Mouse (Mus musculus): ENCODE measurements at regions not wholly inside any gene's neighbourhood (a gene's known extent, or its start where the extent isn't known, plus 50 kb on each side); places are given as distances from the start of the nearest gene placed in this dataset.

DNA sequence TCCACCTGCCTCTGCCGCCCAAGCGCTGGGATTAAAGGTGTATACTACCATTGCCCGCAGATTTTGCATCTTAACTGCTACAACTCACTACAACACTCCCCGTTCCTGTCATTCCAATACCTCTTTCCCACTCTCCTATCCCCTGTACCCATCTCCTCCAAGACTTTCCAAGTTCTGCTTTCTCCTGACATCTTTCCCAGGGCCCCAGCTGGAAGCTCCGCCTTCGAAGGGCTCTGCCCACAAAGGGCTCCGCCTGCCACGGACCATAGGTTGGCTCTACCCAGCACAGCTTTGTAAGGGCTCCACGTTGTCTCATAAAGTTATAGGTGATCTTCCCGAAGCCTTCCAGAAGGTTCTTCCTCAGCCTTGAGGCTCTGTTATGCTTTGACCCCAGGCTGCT is 217.1 kb upstream of the Nfe2l3 start:
- DNase-seq (ENCODE audit: low spot score), result no peak

DNA sequence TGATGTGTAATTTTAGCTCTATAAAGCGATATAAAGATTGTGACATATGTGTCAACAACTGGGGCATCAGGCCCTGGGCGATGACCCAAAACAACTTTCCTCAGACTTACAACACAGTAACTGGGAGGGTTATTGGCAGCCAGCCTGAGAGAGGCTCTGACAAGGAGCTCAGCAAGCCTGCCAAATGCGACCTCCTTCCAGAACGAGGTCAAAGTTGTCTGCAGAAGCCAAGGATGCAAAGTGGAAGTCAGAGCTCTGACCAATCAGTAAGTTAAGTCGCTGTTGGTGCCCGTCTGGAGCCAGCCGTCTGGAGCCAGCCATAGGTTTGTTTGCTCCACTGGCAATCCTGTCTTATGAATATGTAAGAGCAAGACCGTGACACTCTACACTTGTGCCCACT is 216.0 kb upstream of the Nfe2l3 start:
- peak; percentile 37 for DNase-seq (ENCODE audit: low spot score)

DNA sequence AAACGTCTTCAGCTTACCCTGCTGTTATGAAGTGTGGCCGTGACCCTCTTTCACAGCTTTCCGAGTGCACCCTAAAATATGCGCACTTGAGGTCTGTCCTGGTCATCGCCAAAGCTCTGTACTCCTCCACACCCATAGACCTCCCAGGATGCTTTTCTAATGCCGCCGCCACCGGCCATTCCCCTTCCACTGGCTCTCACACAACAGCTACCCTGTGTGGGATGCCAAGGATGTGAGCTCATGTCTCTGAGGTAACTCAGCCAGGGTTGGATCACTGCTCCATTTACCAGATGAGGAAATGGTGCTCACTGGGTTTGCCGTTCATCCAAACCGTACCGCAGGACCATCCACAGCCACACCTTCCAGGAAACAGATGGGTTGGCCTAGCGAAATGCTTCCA is 212.8 kb upstream of the Nfe2l3 start:
- no peak for DNase-seq (ENCODE audit: low spot score)

DNA sequence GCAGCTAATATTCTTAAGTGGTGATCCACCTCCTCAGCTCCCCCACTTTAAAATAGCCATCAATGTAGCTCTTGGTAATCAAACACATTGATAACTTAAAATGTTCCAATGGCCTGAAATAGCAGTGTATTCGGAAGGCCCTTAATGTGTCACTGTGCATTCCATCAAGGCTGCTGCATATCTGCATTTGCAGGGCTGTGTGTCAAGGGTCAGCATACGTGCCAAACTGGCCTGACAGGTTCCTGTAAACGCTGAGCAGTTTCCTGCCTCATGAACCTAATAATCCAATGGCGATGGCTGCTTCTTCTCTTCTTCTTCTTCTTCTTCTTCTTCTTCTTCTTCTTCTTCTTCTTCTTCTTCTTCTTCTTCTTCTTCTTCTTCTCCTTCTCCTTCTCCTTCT is 211.7 kb upstream of the Nfe2l3 start:
- no peak for DNase-seq (ENCODE audit: low spot score)

DNA sequence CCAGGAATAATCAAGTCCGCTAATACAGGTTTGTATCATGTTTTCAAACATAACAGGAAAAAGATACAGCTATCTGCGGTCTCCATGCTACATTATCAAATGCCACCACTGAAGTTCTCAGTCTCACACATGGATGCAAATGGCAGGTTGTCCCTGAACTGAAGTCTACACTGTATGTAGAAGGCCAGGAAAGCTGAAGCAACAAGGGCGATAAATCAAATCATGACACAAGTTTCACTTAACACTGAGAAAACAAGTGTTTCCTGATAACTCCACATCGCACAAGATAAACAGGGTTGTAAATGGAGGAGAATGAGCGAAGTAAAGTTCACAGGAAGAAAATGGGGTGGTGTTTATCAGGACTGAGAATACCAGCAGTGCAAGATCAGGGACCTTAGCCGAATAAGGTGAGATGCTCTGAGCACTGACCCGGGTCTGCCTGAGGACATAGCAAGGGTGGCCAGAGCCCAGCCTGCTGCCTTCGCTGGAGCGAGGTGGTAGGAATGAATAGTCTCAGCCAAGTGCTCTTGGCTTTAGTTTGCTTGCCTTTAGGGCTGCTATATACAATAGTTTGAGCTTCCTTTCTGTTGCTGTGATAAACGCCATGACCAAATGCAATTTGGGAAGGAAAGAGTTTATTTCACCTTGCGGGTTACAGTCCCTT is 196.3 kb upstream of the Nfe2l3 start:
- DNase-seq (ENCODE audit: low spot score), result no peak

DNA sequence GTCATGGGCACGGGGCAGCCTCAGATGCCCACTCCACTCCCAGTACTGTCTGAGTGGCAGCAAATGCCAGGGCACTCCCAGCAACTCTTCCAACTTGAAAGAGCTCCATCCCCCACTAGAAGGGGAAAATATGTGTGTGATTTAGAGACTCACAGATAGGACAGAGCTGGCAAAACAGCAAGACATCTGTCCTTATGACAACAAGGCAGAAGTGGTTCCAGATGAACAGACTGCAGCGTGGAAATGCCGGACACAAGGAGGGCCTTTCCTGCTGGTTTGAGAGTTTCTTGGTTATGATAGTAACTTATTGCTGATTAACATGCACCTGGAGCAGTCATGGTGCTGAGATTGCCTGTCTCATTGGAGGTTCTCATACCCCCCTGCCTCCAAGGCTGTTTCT is 192.4 kb upstream of the Nfe2l3 start:
- DNase-seq (ENCODE audit: low spot score), result no peak

DNA sequence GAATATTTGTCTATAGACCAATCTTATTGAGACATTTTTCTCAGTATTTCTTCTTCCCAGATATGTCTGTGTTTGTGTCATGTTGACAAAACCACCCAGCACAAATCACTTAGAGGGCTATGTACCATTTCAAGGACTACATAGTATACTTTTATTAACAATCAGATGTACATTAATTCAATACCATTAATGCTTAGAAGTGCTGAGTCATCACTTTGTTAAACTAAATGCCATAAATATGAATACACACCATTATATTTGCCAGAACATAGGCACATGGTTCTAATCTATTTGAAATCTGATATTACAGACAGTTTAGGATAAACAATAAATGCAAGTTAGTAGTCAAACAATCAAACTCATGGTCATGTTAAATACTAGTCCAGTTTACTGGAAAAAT is 182.2 kb upstream of the Nfe2l3 start:
- no peak for DNase-seq (ENCODE audit: low spot score)

DNA sequence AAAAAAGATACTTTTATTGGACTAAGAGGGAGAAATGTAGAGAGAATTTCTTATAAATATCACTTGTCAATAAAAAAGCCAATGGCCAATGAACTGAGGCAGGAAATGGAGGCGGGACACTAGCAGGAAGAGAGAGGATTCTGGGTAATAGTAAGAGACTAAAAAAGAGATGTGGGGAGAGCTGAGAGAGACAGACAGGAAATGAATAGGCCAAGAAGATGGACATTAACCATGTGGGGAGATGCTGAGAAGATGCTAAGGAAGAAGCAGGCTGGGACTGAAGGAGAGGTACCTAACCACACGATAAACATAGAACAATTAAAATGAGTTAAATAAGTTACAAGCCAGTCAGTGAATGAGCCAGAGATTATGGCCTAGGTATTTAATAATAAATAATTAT is 181.0 kb upstream of the Nfe2l3 start:
- DNase-seq (ENCODE audit: low spot score), result no peak

DNA sequence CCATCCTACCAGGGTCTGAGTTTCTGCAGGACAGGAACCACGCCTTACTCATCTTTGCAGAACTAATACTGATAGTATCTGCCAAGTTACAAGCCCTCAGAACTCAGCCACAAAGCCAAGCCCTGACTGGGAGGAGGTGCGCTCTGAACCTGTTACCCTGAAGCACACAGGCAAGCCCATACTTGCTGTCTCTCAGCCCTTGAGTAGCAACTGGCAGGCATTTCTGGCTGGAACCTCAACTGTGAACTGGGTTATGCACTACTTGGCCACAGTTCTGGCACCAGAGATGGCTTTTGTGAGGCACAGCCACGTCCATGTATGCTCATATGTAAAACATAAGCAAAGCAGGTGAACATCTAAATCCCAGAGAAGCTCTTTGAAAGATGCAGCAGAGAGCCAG is 179.7 kb upstream of the Nfe2l3 start:
- no peak for DNase-seq (ENCODE audit: low spot score)

DNA sequence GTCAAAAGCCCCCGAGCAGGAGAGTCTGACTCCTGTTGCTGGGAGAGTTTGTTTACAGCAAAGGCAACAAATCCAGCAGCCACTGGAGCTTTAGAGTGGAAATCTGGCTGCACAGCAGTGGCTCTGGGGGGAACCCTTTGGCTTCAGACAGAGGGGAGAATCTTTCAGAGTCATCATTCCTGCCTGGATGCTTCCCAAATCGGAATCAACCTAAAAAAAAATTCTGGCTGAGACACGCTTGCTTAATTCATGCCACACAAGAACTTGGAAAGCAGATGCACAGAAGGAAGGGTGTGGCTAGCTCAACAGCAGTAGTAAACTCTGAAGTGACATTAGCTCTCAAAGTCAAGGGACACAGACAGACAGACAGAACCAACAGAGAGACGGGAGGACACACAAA is 175.8 kb upstream of the Nfe2l3 start:
- no peak for DNase-seq (ENCODE audit: low spot score)

DNA sequence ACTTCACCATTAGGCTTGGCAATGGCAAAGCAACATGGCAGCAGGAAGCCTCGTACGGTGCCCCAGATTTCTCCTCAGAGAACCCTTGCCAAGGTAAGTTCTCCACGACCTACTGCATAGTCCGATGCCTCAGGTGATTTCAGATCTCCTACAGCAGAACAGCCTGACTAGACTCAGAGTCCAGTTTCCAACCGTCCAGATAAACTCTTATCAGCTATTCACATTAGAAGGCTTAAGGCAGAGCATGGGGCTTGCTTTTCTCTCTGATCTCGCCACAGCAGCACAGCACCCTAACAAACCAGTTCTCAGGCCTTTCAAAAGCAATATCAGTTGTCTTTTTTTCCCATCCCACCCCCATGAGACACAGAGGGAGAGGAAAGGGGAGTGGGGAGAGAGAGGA is 174.9 kb upstream of the Nfe2l3 start:
- no peak for DNase-seq (ENCODE audit: low spot score)

DNA sequence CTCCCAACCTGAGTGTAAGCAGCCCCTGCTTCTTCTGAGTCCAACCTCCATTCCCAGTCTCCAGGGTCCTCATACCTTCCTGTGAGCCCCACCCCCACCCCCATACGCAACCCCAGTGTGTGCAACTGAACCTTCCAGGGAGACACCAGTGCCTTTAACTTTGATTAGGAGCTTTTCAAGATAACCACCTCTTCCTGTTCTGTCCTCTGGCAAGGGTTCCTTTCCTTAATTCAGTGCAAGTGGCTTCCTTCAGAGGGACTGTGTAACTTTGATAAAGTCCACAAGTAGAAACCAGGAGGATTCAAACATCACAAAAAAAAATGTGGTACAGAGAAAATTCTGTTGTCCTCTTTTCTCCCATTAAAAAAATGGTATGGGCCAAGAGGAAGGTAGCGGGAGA is 174.2 kb upstream of the Nfe2l3 start:
- DNase-seq (ENCODE audit: low spot score), result no peak

DNA sequence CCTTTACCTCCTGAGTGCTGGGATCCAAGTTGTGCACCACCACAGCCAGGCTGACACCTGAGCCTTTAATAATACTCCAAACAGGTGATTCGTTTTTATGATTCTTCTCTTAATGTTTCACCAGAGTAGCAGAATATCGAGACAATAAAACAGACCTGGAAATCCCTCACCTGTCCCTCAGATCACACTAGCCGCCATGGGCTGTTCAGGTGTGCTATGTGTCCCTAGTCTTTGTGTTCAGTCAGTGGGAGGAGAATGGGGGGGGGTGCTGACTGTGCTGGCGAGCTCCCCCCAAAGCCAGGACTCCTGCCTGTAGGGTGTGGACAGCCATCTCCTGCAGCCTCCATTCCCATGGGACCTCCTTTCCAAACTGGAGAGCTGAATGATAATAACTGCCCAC is 168.9 kb upstream of the Nfe2l3 start:
- DNase-seq (ENCODE audit: low spot score), result no peak

DNA sequence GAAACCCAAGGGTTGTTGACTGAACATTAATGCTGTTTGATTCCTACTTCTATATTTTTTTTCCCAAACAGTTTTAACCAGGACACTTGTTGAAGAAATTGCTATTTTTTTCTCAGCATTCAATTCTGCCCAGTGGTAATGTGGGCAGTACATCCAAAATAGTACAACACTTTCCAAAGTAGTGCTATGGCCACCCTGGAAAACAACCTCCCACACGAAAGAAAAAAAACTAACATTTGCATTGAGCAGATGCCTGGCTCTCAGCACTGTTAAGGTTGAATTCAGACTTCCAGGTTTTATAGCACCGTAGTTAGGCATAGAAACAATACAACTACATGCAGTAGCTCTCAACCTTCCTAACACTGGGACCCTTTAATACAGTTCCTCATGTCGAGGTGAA is 167.1 kb upstream of the Nfe2l3 start:
- no peak for DNase-seq (ENCODE audit: low spot score)

DNA sequence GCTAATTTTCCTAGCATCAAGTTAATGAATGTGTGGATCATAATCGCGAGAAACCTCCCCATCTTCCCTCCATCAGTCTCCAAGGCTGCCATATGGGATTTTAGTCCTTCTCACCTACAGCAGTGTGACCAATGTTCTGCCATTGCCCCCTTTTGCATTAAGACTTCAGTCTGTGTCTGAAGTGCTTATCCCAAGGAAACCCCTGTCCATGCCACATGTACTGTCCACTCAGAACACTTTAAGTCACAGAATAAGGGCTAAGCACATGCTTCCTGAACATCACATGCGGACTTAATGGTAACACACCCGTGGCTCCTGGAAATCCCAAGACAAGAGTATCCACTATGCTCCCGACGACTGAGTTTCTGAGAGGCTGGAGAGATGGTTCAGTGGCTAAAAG is 165.7 kb upstream of the Nfe2l3 start:
- DNase-seq (ENCODE audit: low spot score), result no peak

DNA sequence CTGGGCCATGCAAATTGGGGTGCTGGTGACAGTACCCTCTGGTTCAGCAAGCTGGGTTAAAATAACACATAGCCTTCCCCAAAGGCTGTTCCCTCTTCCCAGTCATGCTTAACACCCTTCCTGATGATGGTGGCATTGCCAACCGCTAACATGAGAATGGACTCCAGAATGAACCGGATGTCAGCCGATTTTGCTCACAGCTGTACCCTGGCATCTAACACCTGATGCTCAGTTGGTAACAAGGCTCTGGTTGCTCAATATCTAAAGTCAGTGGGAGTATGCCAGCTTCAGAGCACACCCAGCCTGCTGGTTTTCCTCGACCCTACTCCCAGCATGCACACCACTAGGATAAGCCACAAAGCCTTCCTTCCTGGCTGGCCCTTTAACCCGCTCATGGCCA is 164.6 kb upstream of the Nfe2l3 start:
- DNase-seq (ENCODE audit: low spot score), result no peak

DNA sequence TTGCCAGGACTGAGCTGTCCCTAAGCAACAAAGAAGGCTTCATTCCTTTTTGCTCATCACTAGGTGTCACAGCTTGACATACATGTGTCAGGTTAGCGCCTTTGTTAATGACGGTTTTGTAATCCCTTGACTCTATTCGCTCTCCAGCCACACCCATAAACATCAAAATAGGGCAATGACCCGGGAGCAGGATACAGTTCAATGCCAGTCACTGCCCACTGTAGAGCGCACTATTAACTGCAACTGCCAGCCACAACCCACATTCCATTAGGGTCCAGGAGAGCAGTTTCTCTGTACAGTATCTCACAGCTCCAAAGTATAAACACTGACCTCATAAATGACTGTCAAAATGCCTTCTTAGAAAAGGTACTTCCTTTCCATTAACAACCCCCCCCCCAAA is 163.5 kb upstream of the Nfe2l3 start:
- no peak for DNase-seq (ENCODE audit: low spot score)

DNA sequence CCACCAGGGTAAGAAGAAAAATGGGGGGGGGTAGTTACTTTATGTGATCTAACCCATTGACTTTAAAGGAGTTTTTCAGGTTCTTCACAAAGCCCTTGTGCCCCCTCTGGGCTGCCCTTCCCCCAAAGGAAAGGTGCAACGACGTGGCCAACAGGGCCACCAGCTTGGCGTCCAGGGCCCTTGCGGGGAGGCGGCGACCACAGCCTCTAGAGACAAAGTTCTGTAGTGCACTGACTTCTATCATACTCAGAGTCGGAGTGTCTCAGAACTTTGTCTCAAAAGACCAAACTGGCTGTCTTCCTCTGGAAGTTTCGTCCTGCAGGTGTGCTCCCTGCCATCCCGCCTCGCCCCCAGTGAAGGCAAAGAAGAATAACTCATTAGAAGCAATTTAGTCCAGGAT is 162.9 kb upstream of the Nfe2l3 start:
- DNase-seq (ENCODE audit: low spot score), result no peak

DNA sequence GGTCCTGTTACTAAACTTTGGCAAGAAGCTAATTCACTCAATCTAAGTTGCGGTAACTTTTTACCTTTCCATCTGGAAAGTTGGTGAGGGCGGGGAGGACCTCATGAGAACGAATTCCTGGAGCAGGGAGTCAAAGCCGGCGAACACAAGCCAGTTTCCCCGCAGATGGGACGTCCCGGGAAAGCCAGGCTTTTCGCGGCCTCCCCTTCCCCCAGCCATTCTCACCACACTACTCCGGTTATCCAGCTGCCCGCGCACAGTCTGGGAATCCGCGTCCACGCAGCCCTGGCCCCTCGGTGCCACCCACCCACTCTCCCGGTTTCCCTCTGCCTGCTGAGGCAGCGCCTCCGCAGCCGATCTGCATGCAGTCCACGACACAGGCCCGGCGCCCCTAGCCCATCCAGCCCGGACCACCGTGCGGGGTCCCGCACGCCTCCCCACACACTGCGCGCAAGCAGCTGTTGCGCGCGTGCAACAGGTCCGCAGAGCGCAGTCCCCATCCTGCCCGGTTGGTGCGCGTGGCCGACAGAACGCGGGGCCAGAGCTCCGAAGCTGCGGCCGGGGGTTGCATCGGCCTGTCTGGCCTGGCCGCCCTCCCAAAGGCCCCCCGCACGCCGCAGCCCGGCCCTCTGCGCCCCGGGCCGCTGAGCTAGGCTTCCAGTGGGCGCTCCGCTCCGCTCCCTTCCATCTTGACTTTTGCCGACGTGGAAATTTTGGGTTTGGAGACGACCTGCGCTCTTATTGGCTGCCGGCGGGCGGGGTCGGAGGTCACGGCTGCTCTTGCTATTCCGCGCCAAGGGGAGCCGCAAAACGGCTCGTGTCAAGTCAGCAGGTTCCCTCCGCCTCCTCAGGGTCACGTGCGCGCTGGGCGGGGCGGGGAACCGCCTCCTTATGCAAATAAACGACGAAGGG is 162.0 kb upstream of the Nfe2l3 start:
- peak; percentile 77 for DNase-seq (ENCODE audit: low spot score)

DNA sequence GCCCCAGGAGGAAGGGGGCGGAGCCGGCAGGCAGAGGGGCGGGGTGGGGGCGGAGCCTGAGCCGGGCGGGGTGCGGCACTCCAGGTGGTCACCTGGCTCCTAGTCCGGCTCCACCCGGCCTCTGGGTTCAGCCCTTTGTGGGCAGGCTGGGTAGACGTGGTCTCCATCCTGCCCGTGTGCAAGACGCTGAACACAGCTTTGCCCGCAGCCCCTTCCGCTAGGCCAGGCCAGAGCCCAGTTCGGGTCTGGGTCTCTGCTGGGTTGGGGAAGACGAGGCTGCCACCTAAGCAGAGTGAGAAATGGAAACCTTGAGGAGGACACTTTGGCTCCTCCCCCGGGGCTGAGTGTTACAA is 161.4 kb upstream of the Nfe2l3 start:
- DNase-seq (ENCODE audit: low spot score), result no peak

DNA sequence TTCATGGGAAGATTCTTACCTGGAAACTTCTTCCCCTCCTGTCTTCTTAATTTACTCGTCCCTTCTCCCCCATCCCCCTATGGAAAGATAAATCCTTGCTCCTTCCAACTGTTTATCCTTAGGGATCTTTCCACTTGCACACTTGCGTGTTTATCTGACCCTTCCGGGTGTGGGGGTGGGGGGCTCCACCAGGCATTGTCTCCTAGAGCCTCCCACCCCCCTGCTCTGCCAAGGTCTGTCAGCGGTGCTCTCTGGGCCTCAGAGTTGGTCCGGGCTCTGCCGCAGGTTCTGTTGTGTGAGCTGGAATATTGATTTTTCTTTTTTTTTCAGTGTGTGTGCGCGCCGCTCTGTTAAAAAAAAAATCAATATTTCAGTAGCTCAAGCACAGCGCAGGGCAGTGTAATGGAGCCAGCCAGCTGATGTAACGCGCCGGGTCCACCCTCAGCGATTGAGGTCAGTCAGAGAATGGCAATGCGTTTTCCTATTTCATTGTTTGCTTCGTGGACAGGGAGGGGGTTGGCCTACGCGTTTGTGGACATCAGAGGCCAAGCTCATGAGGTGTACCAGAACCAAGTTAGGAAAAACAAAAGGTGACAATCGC is 160.2 kb upstream of the Nfe2l3 start:
- DNase-seq (ENCODE audit: low spot score), result no peak

DNA sequence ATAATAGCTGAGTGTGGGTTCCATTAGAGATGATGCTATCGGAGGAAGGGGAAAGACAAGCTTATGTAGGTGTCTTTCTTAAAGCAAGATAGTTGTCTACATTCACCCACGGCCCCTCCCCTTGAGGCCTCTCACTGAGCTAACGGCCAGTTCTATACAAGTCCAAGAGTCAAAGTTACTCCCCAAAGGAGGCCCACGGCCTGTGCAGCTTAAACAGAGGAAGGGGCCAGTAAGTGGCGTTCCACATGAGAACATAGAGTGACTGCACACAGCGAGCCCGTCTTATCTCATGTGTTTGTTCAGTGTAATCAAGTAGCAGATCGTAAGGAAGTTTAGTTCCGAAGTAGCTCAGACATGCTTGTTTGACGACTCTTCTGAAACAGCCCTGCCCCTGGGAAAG is 153.0 kb upstream of the Nfe2l3 start:
- no peak for DNase-seq (ENCODE audit: low spot score)

DNA sequence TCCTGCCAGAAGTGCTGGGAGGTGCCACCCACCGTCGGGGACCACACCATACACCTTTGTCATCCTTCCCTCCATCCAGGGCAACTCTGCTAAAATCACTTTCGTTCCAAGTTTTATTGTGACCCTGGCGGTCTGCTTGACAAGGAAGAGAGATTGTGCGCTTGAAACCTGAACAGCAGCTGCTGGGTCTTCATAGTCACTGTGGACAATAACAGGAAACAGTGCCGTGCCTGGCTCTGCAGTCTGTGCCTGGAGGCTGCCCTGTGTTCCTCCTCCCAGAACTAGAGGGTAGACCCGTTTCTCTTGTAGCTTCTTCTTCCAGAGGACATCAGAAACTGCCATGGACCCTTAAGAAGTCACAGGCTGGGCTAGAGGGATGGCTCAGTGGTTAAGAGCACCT is 152.2 kb upstream of the Nfe2l3 start:
- DNase-seq (ENCODE audit: low spot score), result no peak
